In genomic region chr4:152312186-152312585, GRCm38 (mm10) we compare ENCODE assay signal across 15 mouse cellular contexts. TPM values are rescaled to one million over a fixed set of nuclear protein-coding genes. Genes with fewer than 3 reads are reported as not detected.
DNase-seq lines count a peak whose midpoint lies in the region; ATAC-seq lines count a peak whose summit lies in the region.
"Had no signal": no experiment of that assay in that cellular context is flagged by ENCODE, and none has a peak within 500 bp of the region (broad histone marks: within the 10 kb centered on the region; RNA-seq: fewer than 3 reads in every experiment).

No protein-coding gene starts in this region.

- H3K4me1 ChIP-seq in kidney, embryonic 14.5 days (ENCODE audit: control insufficient read depth, insufficient read depth, low read length), result peaks cover 31% of the 10 kb centered on the region
- H3K4me1 ChIP-seq in embryonic facial prominence, embryonic 10.5 days, result peaks cover 36% of the 10 kb centered on the region
- peaks cover 18% of the 10 kb centered on the region for H3K4me1 ChIP-seq in hindbrain, embryonic 16.5 days (ENCODE audit: control insufficient read depth, insufficient read depth, low read depth, low read length)
- peaks cover 20% of the 10 kb centered on the region for H3K4me1 ChIP-seq in midbrain, embryonic 16.5 days (ENCODE audit: control insufficient read depth, insufficient read depth, low read length)

- DNase-seq in kidney, postnatal 10 days, result no peak
- no peak for DNase-seq in embryonic facial prominence, embryonic 10.5 days (ENCODE audit: low spot score)
- DNase-seq in cerebellum, postnatal 10 days, result no peak
- no peak for DNase-seq in cerebellum, postnatal 4 days (ENCODE audit: low spot score in 2 of 2)
- DNase-seq in gastrocnemius, postnatal 25 days, result no peak
- DNase-seq: cerebellum, adult 9-10 months; gastrocnemius, adult 2 months; left cerebral cortex, postnatal 4 days; spleen, adult 18-20 months had no signal

- WGBS in kidney, embryonic 14.5 days, result 3% methylated on average over 14 of the region's 14 CpGs
- WGBS in embryonic facial prominence, embryonic 10.5 days, result 2% methylated on average over 14 of the region's 14 CpGs
- WGBS in hindbrain, embryonic 16.5 days, result 5% methylated on average over 14 of the region's 14 CpGs
- 6% methylated on average over 14 of the region's 14 CpGs for WGBS in midbrain, embryonic 16.5 days

- no peak overlapping the region for H3K9ac ChIP-seq in kidney, embryonic 14.5 days (ENCODE audit: low read depth, low read length)
- H3K9ac ChIP-seq in hindbrain, embryonic 16.5 days (ENCODE audit: low read depth, low read length), result no peak overlapping the region
- H3K9ac ChIP-seq in midbrain, embryonic 16.5 days (ENCODE audit: low read depth, low read length), result 0 out of 2 replicates have a peak overlapping the region, but pooled peaks have one; percentile 11

- peak; percentile 21; the same call in 1 of the 2 replicates for ATAC-seq in kidney, embryonic 14.5 days (ENCODE audit: low FRiP score, low TSS enrichment)
- ATAC-seq in hindbrain, embryonic 16.5 days, result no peak
- ATAC-seq in midbrain, embryonic 16.5 days, result no peak

- no peaks in the 10 kb centered on the region for H3K9me3 ChIP-seq in kidney, embryonic 14.5 days (ENCODE audit: control insufficient read depth, low read length)
- no peaks in the 10 kb centered on the region for H3K9me3 ChIP-seq in embryonic facial prominence, embryonic 10.5 days
- H3K9me3 ChIP-seq in hindbrain, embryonic 16.5 days (ENCODE audit: control insufficient read depth, low read length), result no peaks in the 10 kb centered on the region
- no peaks in the 10 kb centered on the region for H3K9me3 ChIP-seq in midbrain, embryonic 16.5 days (replicated peaks; ENCODE audit: control insufficient read depth, low read length, poor library complexity, severe bottlenecking)

- peak overlapping the region; percentile 74 for H3K4me2 ChIP-seq in kidney, embryonic 14.5 days (replicated peaks; ENCODE audit: low read depth, low read length)
- peak overlapping the region; percentile 63 for H3K4me2 ChIP-seq in hindbrain, embryonic 16.5 days (ENCODE audit: low read length)
- H3K4me2 ChIP-seq in midbrain, embryonic 16.5 days (ENCODE audit: low read length), result peak overlapping the region; percentile 79

- H3K27ac ChIP-seq in kidney, embryonic 14.5 days (ENCODE audit: low read depth, low read length), result no peak overlapping the region
- H3K27ac ChIP-seq in embryonic facial prominence, embryonic 10.5 days (replicated peaks), result no peak overlapping the region
- H3K27ac ChIP-seq in hindbrain, embryonic 16.5 days (ENCODE audit: low read depth, low read length), result no peak overlapping the region
- H3K27ac ChIP-seq in midbrain, embryonic 16.5 days (ENCODE audit: low read length), result no peak overlapping the region
- H3K27ac ChIP-seq: gastrocnemius, adult 2 months had no signal

- peaks cover 8% of the 10 kb centered on the region; the same call in 1 of the 2 replicates for H3K36me3 ChIP-seq in kidney, embryonic 14.5 days (ENCODE audit: control insufficient read depth, insufficient read depth, low read length)
- peaks cover 15% of the 10 kb centered on the region for H3K36me3 ChIP-seq in embryonic facial prominence, embryonic 10.5 days (replicated peaks)
- H3K36me3 ChIP-seq in hindbrain, embryonic 16.5 days (ENCODE audit: control insufficient read depth, insufficient read depth, low read length), result peaks cover 2% of the 10 kb centered on the region; the same call in 1 of the 2 replicates
- H3K36me3 ChIP-seq in midbrain, embryonic 16.5 days (ENCODE audit: control insufficient read depth, insufficient read depth, low read length), result no peaks in the 10 kb centered on the region

- peaks cover 62% of the 10 kb centered on the region for H3K27me3 ChIP-seq in kidney, embryonic 14.5 days (ENCODE audit: control insufficient read depth, insufficient read depth, low read length)
- H3K27me3 ChIP-seq in embryonic facial prominence, embryonic 10.5 days (replicated peaks; ENCODE audit: low read depth, poor library complexity, severe bottlenecking), result peaks cover 86% of the 10 kb centered on the region
- peaks cover 52% of the 10 kb centered on the region for H3K27me3 ChIP-seq in hindbrain, embryonic 16.5 days (replicated peaks; ENCODE audit: control insufficient read depth, insufficient read depth, low read length)
- peaks cover 61% of the 10 kb centered on the region for H3K27me3 ChIP-seq in midbrain, embryonic 16.5 days (ENCODE audit: control insufficient read depth, insufficient read depth, low read depth, low read length)

- H3K4me3 ChIP-seq in kidney, embryonic 14.5 days (ENCODE audit: low read length), result peak overlapping the region; percentile 17
- peak overlapping the region; percentile 54 for H3K4me3 ChIP-seq in embryonic facial prominence, embryonic 10.5 days
- H3K4me3 ChIP-seq in hindbrain, embryonic 16.5 days (ENCODE audit: low read length), result peak overlapping the region; percentile 38
- peak overlapping the region; percentile 48 for H3K4me3 ChIP-seq in midbrain, embryonic 16.5 days (ENCODE audit: low read depth, low read length)
- H3K4me3 ChIP-seq: myocyte had no signal

RNA-seq across cellular contexts. Expression of gene Rnf207, which starts 6.6 kb away (rescaled TPM):
- 1.1 TPM in 2 replicates for polyA plus RNA-seq in kidney, embryonic 14.5 days (2014; fragmentation: Nextera tagmentation; extraction: Ambion mirVana)
- polyA plus RNA-seq in embryonic facial prominence, embryonic 10.5 days (2016; fragmentation: Nextera tagmentation; extraction: Ambion mirVana), result 1.3 and 2.3 TPM in 2 replicates
- polyA plus RNA-seq in hindbrain, embryonic 16.5 days (2015; fragmentation: Nextera tagmentation; extraction: Ambion mirVana), result 9.0 and 10.6 TPM in 2 replicates
- polyA plus RNA-seq in midbrain, embryonic 16.5 days (2015; fragmentation: Nextera tagmentation; extraction: Ambion mirVana), result 6.4 and 9.5 TPM in 2 replicates
- not detected for total RNA-seq in gastrocnemius, postnatal 25 days (2021)
- total RNA-seq: gastrocnemius, adult 2 months had no signal
- polyA plus RNA-seq: inflammation-experienced regulatory T-cells, adult 6 months had no signal

RNA-seq across cellular contexts. Expression of gene Rpl22, which starts 13.4 kb away (rescaled TPM):
- 475 and 692 TPM in 2 replicates for polyA plus RNA-seq in kidney, embryonic 14.5 days (2014; fragmentation: Nextera tagmentation; extraction: Ambion mirVana)
- 360 and 367 TPM in 2 replicates for polyA plus RNA-seq in embryonic facial prominence, embryonic 10.5 days (2016; fragmentation: Nextera tagmentation; extraction: Ambion mirVana)
- polyA plus RNA-seq in hindbrain, embryonic 16.5 days (2015; fragmentation: Nextera tagmentation; extraction: Ambion mirVana), result 125 and 138 TPM in 2 replicates
- 117 and 136 TPM in 2 replicates for polyA plus RNA-seq in midbrain, embryonic 16.5 days (2015; fragmentation: Nextera tagmentation; extraction: Ambion mirVana)
- 100 to 1,000 TPM; 194 to 222 TPM for total RNA-seq in gastrocnemius, postnatal 25 days (2021)

RNA-seq across cellular contexts. Expression of gene Icmt, which starts 15.2 kb away (rescaled TPM):
- 14.7 and 28.1 TPM in 2 replicates for polyA plus RNA-seq in kidney, embryonic 14.5 days (2014; fragmentation: Nextera tagmentation; extraction: Ambion mirVana)
- 29.5 and 30.2 TPM in 2 replicates for polyA plus RNA-seq in embryonic facial prominence, embryonic 10.5 days (2016; fragmentation: Nextera tagmentation; extraction: Ambion mirVana)
- 17.2 and 22.2 TPM in 2 replicates for polyA plus RNA-seq in hindbrain, embryonic 16.5 days (2015; fragmentation: Nextera tagmentation; extraction: Ambion mirVana)
- polyA plus RNA-seq in midbrain, embryonic 16.5 days (2015; fragmentation: Nextera tagmentation; extraction: Ambion mirVana), result 20.6 and 20.7 TPM in 2 replicates
- 10 to 100 TPM; 16.5 to 16.8 TPM for total RNA-seq in gastrocnemius, postnatal 25 days (2021)

RNA-seq across cellular contexts. Expression of gene Hes3, which starts 20.7 kb away (rescaled TPM):
- polyA plus RNA-seq in kidney, embryonic 14.5 days (2014; fragmentation: Nextera tagmentation; extraction: Ambion mirVana), result not detected in 2 replicates
- polyA plus RNA-seq in embryonic facial prominence, embryonic 10.5 days (2016; fragmentation: Nextera tagmentation; extraction: Ambion mirVana), result 0.10 and 2.3 TPM in 2 replicates
- polyA plus RNA-seq in hindbrain, embryonic 16.5 days (2015; fragmentation: Nextera tagmentation; extraction: Ambion mirVana), result 0.11 and 0.50 TPM in 2 replicates
- 0.19 and 0.41 TPM in 2 replicates for polyA plus RNA-seq in midbrain, embryonic 16.5 days (2015; fragmentation: Nextera tagmentation; extraction: Ambion mirVana)
- not detected for total RNA-seq in gastrocnemius, postnatal 25 days (2021)
- total RNA-seq: adrenal gland, adult 18-20 months; gastrocnemius, adult 2 months had no signal
- polyA plus RNA-seq: inflammation-experienced regulatory T-cells, adult 6 months had no signal

RNA-seq across cellular contexts. Expression of gene Chd5, which starts 26.3 kb away (rescaled TPM):
- polyA plus RNA-seq in kidney, embryonic 14.5 days (2014; fragmentation: Nextera tagmentation; extraction: Ambion mirVana), result 0.03 and 0.04 TPM in 2 replicates
- 0.05 TPM in 2 replicates for polyA plus RNA-seq in embryonic facial prominence, embryonic 10.5 days (2016; fragmentation: Nextera tagmentation; extraction: Ambion mirVana)
- 46.7 and 47.7 TPM in 2 replicates for polyA plus RNA-seq in hindbrain, embryonic 16.5 days (2015; fragmentation: Nextera tagmentation; extraction: Ambion mirVana)
- 55.2 and 66.7 TPM in 2 replicates for polyA plus RNA-seq in midbrain, embryonic 16.5 days (2015; fragmentation: Nextera tagmentation; extraction: Ambion mirVana)
- under 1 TPM; 0.03 to 0.08 TPM for total RNA-seq in gastrocnemius, postnatal 25 days (2021)
